Mouse (Mus musculus) inflammation-experienced regulatory T-cells, adult 6 months (primary cell): ENCODE data around the gene Ccl7. TPM values are rescaled to one million over a fixed set of nuclear protein-coding genes. Genes with fewer than 3 reads are reported as not detected.

Experiments
- ATAC-seq: one replicate; pipeline ENCODE4 v1.8.0; 2017
- polyA plus RNA-seq, 3 experiments: library from polyadenylated mRNA; unstranded; fragments of 100-300 nt; shearing (Covaris generic); gene quantifications; one replicate each; pipeline ENCODE4 v1.2.1; 2017

Ccl7 gene
- polyA plus RNA-seq, 3 experiments from 2014 or later: not detected

- ATAC-seq: no peak
These were observed 10.2 kb upstream of the Ccl7 start, which contains the start of gene Ccl2 for GRCm38 (mm10) chr11:82035356-82035755. Gene Ccl2, plus strand, starts transcription at chr11:82035571.

- no peak for ATAC-seq
These were observed 9.7 kb upstream of the Ccl7 start for GRCm38 (mm10) chr11:82035857-82036256.

- ATAC-seq: no peak
These were observed 7.0 kb upstream of the Ccl7 start, which contains the start of gene Gm17268 for GRCm38 (mm10) chr11:82038535-82038934. Gene Gm17268, minus strand, starts transcription at chr11:82038562.

GRCm38 (mm10) chr11:82039132-82039660, 6.3 kb upstream of the Ccl7 start:
- no peak for ATAC-seq

- ATAC-seq: no peak
These were observed 3.8 kb upstream of the Ccl7 start for GRCm38 (mm10) chr11:82041671-82042080.

- no peak for ATAC-seq
These were observed 2.4 kb downstream of the Ccl7 start for GRCm38 (mm10) chr11:82047746-82048415.

GRCm38 (mm10) chr11:82053849-82054248, 8.3 kb downstream of the Ccl7 start:
- ATAC-seq: no peak

- no peak for ATAC-seq
These were observed 12.1 kb downstream of the Ccl7 start, which contains the start of gene Ccl11 for GRCm38 (mm10) chr11:82057646-82058045. Gene Ccl11, plus strand, starts transcription at chr11:82057823.

- ATAC-seq: no peak
These were observed 16.7 kb downstream of the Ccl7 start for GRCm38 (mm10) chr11:82062226-82062625.

- no peak for ATAC-seq
These were observed 17.9 kb downstream of the Ccl7 start for GRCm38 (mm10) chr11:82063454-82063853.

GRCm38 (mm10) chr11:82066953-82067571, 21.6 kb downstream of the Ccl7 start:
- no peak for ATAC-seq

GRCm38 (mm10) chr11:82071076-82071475, 25.6 kb downstream of the Ccl7 start:
- no peak for ATAC-seq

- ATAC-seq: no peak
These were observed 26.9 kb downstream of the Ccl7 start for GRCm38 (mm10) chr11:82072374-82072773.

- no peak for ATAC-seq
These were observed 27.5 kb downstream of the Ccl7 start for GRCm38 (mm10) chr11:82072984-82073383.

GRCm38 (mm10) chr11:82073686-82074085, 28.2 kb downstream of the Ccl7 start:
- no peak for ATAC-seq

- no peak for ATAC-seq
These were observed 31.5 kb downstream of the Ccl7 start for GRCm38 (mm10) chr11:82077031-82077430.

- ATAC-seq: no peak
These were observed 32.7 kb downstream of the Ccl7 start for GRCm38 (mm10) chr11:82078136-82078730.

GRCm38 (mm10) chr11:82080865-82081264, 35.4 kb downstream of the Ccl7 start:
- ATAC-seq: no peak

GRCm38 (mm10) chr11:82084360-82084759, 38.8 kb downstream of the Ccl7 start:
- ATAC-seq: no peak
